Mouse (Mus musculus): ENCODE measurements at regions not wholly inside any gene's neighbourhood (a gene's known extent, or its start where the extent isn't known, plus 50 kb on each side); places are given as distances from the start of the nearest gene placed in this dataset.

- DNase-seq (ENCODE audit: low read depth) = no peak
These were observed 95.5 kb upstream of the Chl1 start for GRCm38 (mm10) chr6:103414888-103415287.

- DNase-seq (ENCODE audit: low read depth) = no peak
These were observed 89.1 kb upstream of the Chl1 start for GRCm38 (mm10) chr6:103421013-103421933.

GRCm38 (mm10) chr6:103430933-103431594, 79.3 kb upstream of the Chl1 start:
- DNase-seq (ENCODE audit: low read depth) = no peak

- DNase-seq (ENCODE audit: low read depth) = no peak
These were observed 78.8 kb upstream of the Chl1 start for GRCm38 (mm10) chr6:103431595-103431957.
